Mouse (Mus musculus): ENCODE results near the gene Arf4. TPM values are rescaled to one million over a fixed set of nuclear protein-coding genes. Genes with fewer than 3 reads are reported as not detected.

Gene Arf4
- total RNA-seq, 2 experiments from 2014 or later = 108 to 114 TPM

DNA sequence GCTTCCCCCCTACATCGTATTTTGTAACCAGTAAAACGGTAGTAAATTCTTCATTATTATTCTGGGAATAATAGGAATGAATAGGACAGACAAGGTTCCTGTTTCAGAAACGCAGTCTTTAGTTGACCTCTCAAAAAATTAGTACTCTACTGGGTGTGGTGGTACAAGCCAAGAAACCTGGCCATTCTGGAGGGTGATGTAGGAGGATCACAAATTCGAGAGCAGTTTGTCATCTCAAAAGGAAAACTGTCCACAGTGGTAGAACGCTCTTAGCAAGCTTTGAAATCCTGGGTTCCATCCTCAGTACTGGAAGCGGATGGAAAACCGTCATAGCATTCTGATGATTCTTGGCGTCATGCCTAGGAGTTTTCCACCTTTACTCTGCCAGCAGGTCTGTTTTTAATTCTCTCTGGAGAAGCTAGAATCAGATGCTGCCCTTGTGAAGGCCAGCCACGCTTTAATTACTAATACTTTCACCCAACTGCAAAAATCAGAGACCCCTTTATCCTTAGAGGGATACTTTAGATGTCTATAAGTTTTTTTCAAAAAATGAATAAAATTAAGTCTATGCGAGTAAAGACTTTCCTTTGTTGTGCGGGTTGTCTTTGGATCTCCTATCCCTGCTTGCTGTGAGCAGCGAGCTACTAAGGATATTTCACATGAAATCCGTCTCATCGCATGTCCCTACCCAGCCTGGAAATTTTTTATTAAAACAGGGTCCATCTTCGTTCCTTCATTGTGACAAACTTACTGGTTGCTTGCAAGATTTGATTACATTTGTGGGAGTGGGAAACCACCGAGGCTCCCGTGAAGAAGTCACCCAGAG, 636 bp upstream of the Arf4 start:
- H3K4me3 ChIP-seq = peak overlapping the region; percentile 47
- no peak for TF ChIP-seq CTCF (IDR thresholded peaks at IDR 0.05)
- peak in 1 of 2 experiments; percentile 18 for DNase-seq (ENCODE audit: extremely low spot score in 1 of 2, low spot score in 2 of 2)
- intact Hi-C loops (cut with DNase I) = loop anchor here (5.0 kb wide), 1 partner anchor 150 kb away; no protein-coding TSS in a partner anchor
- peak overlapping the region; percentile 94 for H3K27ac ChIP-seq

- no peak; the same call in 1 of the 2 replicates for TF ChIP-seq CTCF (IDR thresholded peaks at IDR 0.05)
These were observed 822 bp downstream of the Arf4 start for GRCm38 (mm10) chr14:26638708-26639084.

DNA sequence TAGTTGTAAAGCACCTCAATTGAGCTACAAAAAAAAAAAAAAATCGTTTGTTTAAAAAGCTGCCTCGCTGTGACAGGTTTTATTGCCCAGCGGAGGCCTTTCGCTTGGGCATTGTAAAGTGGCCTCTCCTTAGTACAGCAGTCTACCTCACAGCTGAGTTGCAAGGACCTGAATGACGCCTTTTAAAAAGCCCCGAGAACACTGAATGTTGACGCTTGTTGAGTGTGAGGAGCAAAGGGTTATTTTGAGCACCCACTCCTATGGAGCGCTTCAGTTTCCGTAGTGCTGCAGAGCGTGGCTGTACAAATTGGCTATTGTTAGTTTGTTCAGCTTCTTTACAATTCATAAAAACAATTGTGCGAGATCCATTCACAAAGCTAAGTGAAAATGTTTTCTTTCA, 1.4 kb downstream of the Arf4 start:
- peak overlapping the region; percentile 73 for H3K4me3 ChIP-seq
- DNase-seq (ENCODE audit: extremely low spot score in 1 of 2, low spot score in 2 of 2) = no peak
- intact Hi-C loops (cut with DNase I) = loop anchor here (2.0 to 5.0 kb wide), 3 partner anchors 30 to 152 kb away; partner anchors contain the start of gene Pde12
- peak overlapping the region; percentile 94 for H3K27ac ChIP-seq
- no peak for TF ChIP-seq CTCF (IDR thresholded peaks at IDR 0.05)

More at GRCm38 (mm10) chr14:26638708-26639084, 822 bp downstream of the Arf4 start:
- Histone ChIP-seq H3K4me3 (peak overlapping the region; percentile 73), H3K27ac (peak overlapping the region; percentile 94)
- DNase-seq (ENCODE audit: extremely low spot score in 1 of 2, low spot score in 2 of 2) = peak; percentile 26 to 27
- intact Hi-C loops (cut with DNase I) = loop anchor here (2.0 to 5.0 kb wide), 3 partner anchors 30 to 151 kb away; partner anchors contain the start of gene Pde12

DNA sequence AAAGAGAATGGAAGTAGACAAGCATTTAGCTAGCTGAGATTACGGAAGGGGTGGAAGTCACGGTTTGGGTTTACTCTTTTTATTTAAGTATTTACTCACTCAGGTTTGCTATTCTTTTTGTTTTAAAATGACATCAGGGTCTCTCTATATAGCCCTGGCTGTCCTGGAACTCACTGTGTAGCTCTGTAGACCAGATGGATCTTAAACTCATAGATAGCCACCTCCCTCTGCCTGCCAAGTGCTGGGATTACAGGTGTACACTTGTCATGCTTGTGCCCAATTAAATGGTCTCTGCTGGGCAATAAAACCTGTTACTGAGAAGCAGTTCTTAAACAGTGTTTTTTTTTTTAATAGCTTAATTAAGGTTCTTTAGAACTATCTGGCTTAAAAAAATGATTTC, 2.1 kb downstream of the Arf4 start:
- DNase-seq (ENCODE audit: extremely low spot score in 1 of 2, low spot score in 2 of 2) = no peak
- Histone ChIP-seq H3K4me3 (peak overlapping the region; percentile 73), H3K27ac (no peak overlapping the region)
- peak; percentile 14 for TF ChIP-seq CTCF (IDR thresholded peaks at IDR 0.05)
- intact Hi-C loops (cut with DNase I) = loop anchor here (2.0 to 5.0 kb wide), 3 partner anchors 29 to 153 kb away; partner anchors contain the start of gene Pde12

GRCm38 (mm10) chr14:26643006-26643624, 5.2 kb downstream of the Arf4 start:
- Histone ChIP-seq H3K27ac (no peak overlapping the region), H3K4me3 (no peak overlapping the region)
- intact Hi-C loops (cut with DNase I) = no loop called here
- TF ChIP-seq CTCF (IDR thresholded peaks at IDR 0.05) = no peak
- no peak for DNase-seq (ENCODE audit: extremely low spot score in 1 of 2, low spot score in 2 of 2)

GRCm38 (mm10) chr14:26645989-26646650, 8.2 kb downstream of the Arf4 start:
- DNase-seq (ENCODE audit: extremely low spot score in 1 of 2, low spot score in 2 of 2) = no peak
- intact Hi-C loops (cut with DNase I) = no loop called here
- Histone ChIP-seq H3K4me3 (no peak overlapping the region), H3K27ac (no peak overlapping the region)
- TF ChIP-seq CTCF (IDR thresholded peaks at IDR 0.05) = no peak

- intact Hi-C loops (cut with DNase I) = no loop called here
- no peak for DNase-seq (ENCODE audit: extremely low spot score in 1 of 2, low spot score in 2 of 2)
- no peak for TF ChIP-seq CTCF (IDR thresholded peaks at IDR 0.05)
- no peak overlapping the region for H3K27ac ChIP-seq
- no peak overlapping the region for H3K4me3 ChIP-seq
These were observed 9.9 kb downstream of the Arf4 start for GRCm38 (mm10) chr14:26647811-26648210.

GRCm38 (mm10) chr14:26651901-26652300, 14.0 kb downstream of the Arf4 start:
- H3K27ac ChIP-seq = no peak overlapping the region
- intact Hi-C loops (cut with DNase I) = no loop called here
- peak; percentile 42 for TF ChIP-seq CTCF (IDR thresholded peaks at IDR 0.05)
- H3K4me3 ChIP-seq = no peak overlapping the region
- no peak for DNase-seq (ENCODE audit: extremely low spot score in 1 of 2, low spot score in 2 of 2)

DNA sequence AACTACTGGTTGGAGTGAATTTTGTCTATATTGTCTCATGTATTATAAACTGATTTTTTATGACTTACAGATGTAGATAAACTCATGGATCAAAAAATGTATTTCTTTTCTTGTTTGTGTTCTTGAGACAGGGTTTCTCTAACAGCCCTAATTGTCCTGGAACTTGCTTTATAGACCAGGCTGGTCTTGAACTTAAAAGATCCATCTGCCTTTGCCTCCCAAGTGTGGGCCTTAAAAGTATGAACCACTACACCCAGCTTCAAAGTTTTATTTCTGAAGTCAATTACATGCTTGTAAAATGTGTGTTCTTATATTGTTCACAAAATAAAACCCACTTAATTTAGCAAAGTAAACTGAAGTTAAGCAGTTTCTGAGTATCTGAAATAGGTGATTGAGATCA, 20.3 kb downstream of the Arf4 start:
- no peak for TF ChIP-seq CTCF (IDR thresholded peaks at IDR 0.05)
- Histone ChIP-seq H3K27ac (no peak overlapping the region), H3K4me3 (no peak overlapping the region)
- DNase-seq (ENCODE audit: extremely low spot score in 1 of 2, low spot score in 2 of 2) = no peak
- intact Hi-C loops (cut with DNase I) = no loop called here

DNA sequence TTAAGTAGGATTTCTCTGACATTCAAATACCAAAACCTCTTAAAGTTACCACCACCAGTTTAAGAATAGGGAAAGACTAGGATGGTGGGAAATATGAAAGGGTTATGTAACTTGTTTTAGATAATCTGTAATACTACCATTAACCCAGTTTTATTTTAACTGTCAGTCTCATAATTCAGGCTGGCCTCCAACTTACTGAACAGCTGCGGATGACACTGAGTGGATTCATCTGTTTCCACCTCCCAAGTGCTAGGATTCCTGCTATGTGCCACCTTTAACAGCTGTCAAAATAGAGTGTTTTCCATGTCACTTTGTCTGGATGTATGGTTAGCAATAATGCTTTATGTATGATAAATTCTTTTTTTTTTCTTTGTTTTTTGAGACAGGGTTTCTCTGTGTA, 22.4 kb downstream of the Arf4 start:
- no peak for TF ChIP-seq CTCF (IDR thresholded peaks at IDR 0.05)
- intact Hi-C loops (cut with DNase I) = loop anchor here (10.0 kb wide), 1 partner anchor 375 kb away; the partner anchor contains the start of gene Il17rd
- no peak overlapping the region for H3K27ac ChIP-seq
- no peak for DNase-seq (ENCODE audit: extremely low spot score in 1 of 2, low spot score in 2 of 2)
- H3K4me3 ChIP-seq = no peak overlapping the region

DNA sequence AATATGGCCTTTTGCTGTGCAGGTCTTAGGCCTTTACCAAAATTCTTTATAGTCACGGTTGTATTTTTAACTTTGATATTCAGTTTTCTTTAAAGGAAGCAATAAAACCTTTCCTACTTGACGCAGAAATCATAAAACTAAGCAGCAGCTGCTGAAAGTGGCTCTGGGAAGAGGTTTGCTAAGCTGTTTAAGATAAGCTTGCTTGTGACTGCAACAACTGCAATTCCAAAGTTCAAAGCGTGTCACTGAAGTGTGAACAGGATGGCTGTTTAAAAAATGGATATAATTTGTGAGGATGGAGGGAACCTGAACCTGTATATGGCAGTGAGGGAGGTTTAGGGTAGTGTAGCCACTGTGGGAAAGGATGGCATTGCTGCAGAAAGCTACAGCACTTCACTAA, 24.1 kb downstream of the Arf4 start:
- intact Hi-C loops (cut with DNase I) = loop anchor here (10.0 kb wide), 1 partner anchor 373 kb away; the partner anchor contains the start of gene Il17rd
- DNase-seq (ENCODE audit: extremely low spot score in 1 of 2, low spot score in 2 of 2) = no peak

More for the DNA sequence above, 24.1 kb downstream of the Arf4 start:
- TF ChIP-seq CTCF (IDR thresholded peaks at IDR 0.05) = no peak
- Histone ChIP-seq H3K4me3 (no peak overlapping the region), H3K27ac (no peak overlapping the region)

Data from left cerebral cortex, adult 2 months (tissue).